Mouse (Mus musculus) forebrain, embryonic 14.5 days (tissue): ENCODE data around the gene Tspan18. TPM values are rescaled to one million over a fixed set of nuclear protein-coding genes. Genes with fewer than 3 reads are reported as not detected.

Experiments used
- ATAC-seq: fragments of 200-750 bp; cut with Nextera tagmentation; 2 replicates; pipeline ENCODE4 v1.8.0; 2017; ENCODE audit warnings: mild to moderate bottlenecking, moderate library complexity
- DNase-seq: peaks from one replicate; pipeline ENCODE4 v3.0.0-alpha.2; 2015; ENCODE audit warnings: low spot score
- H3K27ac ChIP-seq: fragments of 300-500 bp; sonication (generic); 2 replicates; pipeline ENCODE4 v1.5.1; 2014; ENCODE audit warnings: low read depth, mild to moderate bottlenecking, control low read depth, low read length, moderate library complexity
- H3K27me3 ChIP-seq: fragments of 300-500 bp; sonication (generic); replicated peaks from 2 replicates; pipeline ENCODE4 v1.6.1; 2014; ENCODE audit warnings: low read length, control low read depth, mixed read lengths; ENCODE audit not compliant: control insufficient read depth, insufficient read depth
- H3K36me3 ChIP-seq: fragments of 300-500 bp; sonication (generic); 2 replicates; pipeline ENCODE4 v1.6.1; 2014; ENCODE audit warnings: low read length, control low read depth; ENCODE audit not compliant: control insufficient read depth, insufficient read depth
- H3K4me1 ChIP-seq: fragments of 300-500 bp; sonication (generic); 2 replicates; pipeline ENCODE4 v1.6.1; 2014; ENCODE audit warnings: antibody characterized with exemption, low read length, control low read depth; ENCODE audit not compliant: control insufficient read depth, insufficient read depth
- H3K4me2 ChIP-seq: fragments of 300-500 bp; sonication (generic); 2 replicates; pipeline ENCODE4 v1.6.1; 2014; ENCODE audit warnings: mild to moderate bottlenecking, control low read depth, low read length
- H3K4me3 ChIP-seq: fragments of 300-500 bp; sonication (generic); 2 replicates; pipeline ENCODE4 v1.5.1; 2014; ENCODE audit warnings: low read depth, low read length, control low read depth
- H3K9ac ChIP-seq: fragments of 300-500 bp; sonication (generic); 2 replicates; pipeline ENCODE4 v1.6.1; 2014; ENCODE audit warnings: mild to moderate bottlenecking, low read length, control low read depth, moderate library complexity
- H3K9me3 ChIP-seq: fragments of 300-500 bp; sonication (generic); replicated peaks from 2 replicates; pipeline ENCODE4 v1.6.1; 2016; ENCODE audit warnings: low read length, control low read depth, mixed read lengths; ENCODE audit not compliant: control insufficient read depth
- WGBS: fragments of 180-500 bp; shearing (Covaris S2); extraction: QIAGEN DNeasy Blood & Tissue Kit; methylation state at CpG from one replicate; pipeline ENCODE4 v1.1.7; 2014; 5-methylcytosine and 5-hydroxymethylcytosine counted together
- polyA plus RNA-seq: library from polyadenylated mRNA; unstranded; fragments of >200 nt; fragmentation: Nextera tagmentation; extraction: Ambion mirVana; gene quantifications from 2 replicates; pipeline ENCODE4 v1.2.1, GENCODE M21; 2014

The Tspan18 gene
- polyA plus RNA-seq, 1 experiment from 2014 or later: 15.6 TPM

GRCm38 (mm10) chr2:93154486-93155032 is 179.7 kb downstream of the Tspan18 start:
- WGBS: 84% methylated on average over 1 of the region's 1 CpGs
- no peaks in the 10 kb centered on the region for H3K36me3 ChIP-seq
- H3K27ac ChIP-seq: no peak overlapping the region
- no peak overlapping the region for H3K9ac ChIP-seq
- 0 out of 2 replicates have a peak, but pooled peaks cover 3% of the 10 kb centered on the region for H3K4me1 ChIP-seq
- DNase-seq (no peak), ATAC-seq (no peak)
- no peaks in the 10 kb centered on the region for H3K9me3 ChIP-seq
- H3K4me2 ChIP-seq: no peak overlapping the region
- no peak overlapping the region for H3K4me3 ChIP-seq
- no peaks in the 10 kb centered on the region for H3K27me3 ChIP-seq

DNA sequence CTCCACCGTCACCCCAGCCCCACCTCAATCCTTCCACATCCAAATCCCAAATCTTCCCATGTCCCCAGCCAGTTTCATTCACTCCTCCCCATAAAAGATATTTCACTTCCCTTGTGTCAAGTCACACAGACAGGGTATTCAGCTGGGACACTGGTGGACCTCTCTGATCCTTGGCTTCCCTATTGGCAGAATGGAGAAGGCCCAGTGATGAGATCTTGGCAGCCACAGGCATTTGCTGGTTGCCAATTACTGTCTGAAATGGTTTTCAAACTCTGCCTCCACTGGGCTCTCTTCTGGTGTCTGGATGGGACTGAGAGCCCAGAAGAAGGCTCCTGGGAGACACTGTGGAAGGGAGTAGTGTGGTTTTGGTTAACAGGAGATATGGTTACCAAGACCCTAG is 180.5 kb downstream of the Tspan18 start:
- no peak overlapping the region for H3K9ac ChIP-seq
- no peaks in the 10 kb centered on the region for H3K9me3 ChIP-seq
- no peak overlapping the region for H3K4me2 ChIP-seq
- WGBS: 80% methylated on average over 1 of the region's 1 CpGs
- no peak for DNase-seq
- H3K27me3 ChIP-seq: no peaks in the 10 kb centered on the region
- no peak for ATAC-seq
- H3K4me3 ChIP-seq: no peak overlapping the region
- H3K4me1 ChIP-seq: 0 out of 2 replicates have a peak, but pooled peaks cover 3% of the 10 kb centered on the region
- no peaks in the 10 kb centered on the region for H3K36me3 ChIP-seq
- no peak overlapping the region for H3K27ac ChIP-seq

- DNase-seq: peak; percentile 72
- 64% methylated on average over 7 of the region's 7 CpGs for WGBS
- Histone ChIP-seq H3K4me2 (no peak overlapping the region), H3K9ac (no peak overlapping the region), H3K27me3 (no peaks in the 10 kb centered on the region), H3K9me3 (no peaks in the 10 kb centered on the region), H3K36me3 (no peaks in the 10 kb centered on the region), H3K4me3 (no peak overlapping the region), H3K27ac (no peak overlapping the region), H3K4me1 (0 out of 2 replicates have a peak, but pooled peaks cover 3% of the 10 kb centered on the region)
- peak; percentile 42; the same call in 1 of the 2 replicates for ATAC-seq
Measured at GRCm38 (mm10) chr2:93152883-93153491, 181.3 kb downstream of the Tspan18 start.

GRCm38 (mm10) chr2:93152191-93152601 is 182.1 kb downstream of the Tspan18 start:
- no peaks in the 10 kb centered on the region for H3K27me3 ChIP-seq
- ATAC-seq: no peak
- 80% methylated on average over 6 of the region's 6 CpGs for WGBS
- no peak overlapping the region for H3K27ac ChIP-seq
- H3K4me3 ChIP-seq: no peak overlapping the region
- H3K36me3 ChIP-seq: no peaks in the 10 kb centered on the region
- H3K4me2 ChIP-seq: no peak overlapping the region
- H3K9me3 ChIP-seq: no peaks in the 10 kb centered on the region
- H3K9ac ChIP-seq: no peak overlapping the region
- no peak for DNase-seq
- 0 out of 2 replicates have a peak, but pooled peaks cover 3% of the 10 kb centered on the region for H3K4me1 ChIP-seq

Other genes with a start within 250 kb of the Tspan18 start
- gene Trp53i11, start 147.0 kb downstream of the Tspan18 start, polyA plus RNA-seq: 95.8 and 113 TPM in 2 replicates
- 16.8 and 18.6 TPM in 2 replicates for gene Cd82, start 128.6 kb upstream of the Tspan18 start, polyA plus RNA-seq
- not detected in 2 replicates for gene Gm10803, start 226.1 kb upstream of the Tspan18 start, polyA plus RNA-seq